Mouse (Mus musculus): ENCODE measurements at regions not wholly inside any gene's neighbourhood (a gene's known extent, or its start where the extent isn't known, plus 50 kb on each side); places are given as distances from the start of the nearest gene placed in this dataset.
A peak's percentile ranks its signal among the peaks of the same experiment; 100 is the strongest.

DNA sequence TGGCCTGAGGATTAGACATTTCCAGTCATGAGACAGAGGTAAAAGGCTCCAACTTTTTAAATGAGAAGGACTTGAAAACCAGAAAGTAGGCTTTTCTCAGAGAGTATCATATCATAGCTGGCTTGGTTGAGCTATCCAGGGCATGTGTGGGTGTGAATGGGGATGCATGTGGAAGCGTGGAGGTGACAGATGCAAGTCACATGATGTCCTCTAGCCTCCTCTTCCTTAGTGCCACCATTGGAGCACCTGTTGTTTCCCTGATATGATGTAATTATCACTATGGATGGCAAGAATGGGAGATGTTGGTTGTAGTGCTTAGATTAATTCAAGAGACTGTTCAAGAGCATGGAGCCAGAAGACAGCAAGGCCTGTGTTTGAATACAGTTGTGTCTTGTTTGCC is 510.0 kb downstream of the Ccdc171 start:
- DNase-seq: no peak

DNA sequence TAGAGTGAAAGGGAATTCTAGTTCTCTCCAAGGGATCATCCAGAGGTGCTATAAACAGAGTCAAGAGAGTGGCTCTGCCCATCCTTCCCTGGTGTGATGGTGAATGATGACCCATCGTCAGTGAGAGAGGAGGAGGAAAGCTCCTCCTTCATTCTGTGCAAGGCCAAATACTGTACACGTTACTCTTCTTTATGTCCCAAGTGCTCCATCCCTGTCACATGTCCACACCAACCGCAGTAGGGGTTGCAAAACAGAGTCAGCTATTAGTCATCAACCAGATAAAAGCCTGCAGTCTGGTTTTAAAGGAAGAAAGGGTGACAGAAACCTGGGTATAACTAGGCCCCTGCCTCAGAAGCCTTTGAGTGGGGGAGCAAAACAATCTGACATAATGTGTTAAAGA is 512.2 kb downstream of the Ccdc171 start:
- DNase-seq: no peak

DNA sequence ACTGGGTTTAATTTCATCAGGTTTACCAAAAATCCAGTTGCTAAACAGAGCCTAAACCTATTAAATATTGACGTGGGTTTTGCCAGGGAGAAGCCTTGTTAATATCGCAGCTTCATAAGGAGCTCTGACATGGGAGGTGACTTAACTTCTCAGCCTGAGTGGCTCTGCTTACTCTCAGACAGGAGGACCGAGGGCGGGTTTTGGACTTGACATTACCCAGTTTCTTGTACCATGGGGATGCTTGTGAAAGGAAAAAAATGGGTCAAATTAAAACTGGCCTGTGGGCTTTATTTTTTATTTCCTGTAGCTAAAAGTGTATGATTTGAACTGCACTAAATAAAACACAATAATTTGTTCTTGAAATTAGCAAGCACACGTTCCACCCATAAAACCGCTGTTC is 524.9 kb downstream of the Ccdc171 start:
- DNase-seq: no peak

DNA sequence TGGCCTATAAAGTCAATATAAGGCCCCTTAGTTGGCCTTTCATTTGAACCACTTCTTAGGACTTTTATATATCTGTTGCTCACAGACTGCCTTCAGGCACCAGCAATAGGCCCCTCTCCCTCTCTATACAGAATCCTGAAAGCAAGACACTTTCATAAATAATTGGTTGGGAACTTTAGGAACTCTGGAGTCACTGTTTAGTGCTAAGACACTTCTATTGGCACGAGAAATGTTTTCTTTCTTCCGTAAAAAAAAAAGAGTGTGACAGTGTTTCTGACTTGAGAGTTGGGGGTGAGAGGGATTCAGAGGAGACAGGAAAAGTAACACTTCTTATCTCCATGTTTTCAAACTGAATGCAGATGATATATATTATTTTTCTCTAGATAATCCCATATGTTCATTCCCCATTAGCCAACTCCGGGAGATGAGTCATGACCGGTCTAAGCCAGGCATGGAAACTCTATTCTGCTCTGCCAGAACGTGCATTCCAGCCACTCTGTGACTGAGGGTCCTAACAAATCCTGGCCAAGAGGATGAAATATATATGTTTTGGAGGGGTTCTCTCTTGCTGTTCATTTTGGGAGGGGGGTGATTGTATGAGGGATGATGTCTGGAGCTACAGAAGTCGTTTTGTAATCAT is 531.6 kb downstream of the Ccdc171 start:
- no peak for DNase-seq

DNA sequence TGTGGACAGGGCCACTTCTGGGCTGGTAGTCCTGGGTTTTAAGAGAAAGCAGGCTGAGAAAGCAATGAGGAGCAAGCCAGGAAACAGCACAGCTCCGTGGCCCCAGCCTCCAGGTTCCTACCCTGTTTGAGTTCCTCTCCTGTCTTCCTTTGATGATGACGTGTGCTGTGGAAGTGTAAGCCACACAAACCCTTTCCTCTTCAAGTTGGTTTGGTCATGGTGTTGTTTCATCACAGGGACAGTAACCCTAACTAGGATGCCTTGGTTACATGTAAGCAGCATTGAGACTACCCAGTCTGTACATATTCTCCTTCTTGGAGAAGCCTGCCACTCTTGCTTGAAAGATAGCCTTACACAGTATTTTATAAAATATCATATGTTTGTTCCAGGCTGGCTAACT is 534.8 kb downstream of the Ccdc171 start:
- no peak for DNase-seq

DNA sequence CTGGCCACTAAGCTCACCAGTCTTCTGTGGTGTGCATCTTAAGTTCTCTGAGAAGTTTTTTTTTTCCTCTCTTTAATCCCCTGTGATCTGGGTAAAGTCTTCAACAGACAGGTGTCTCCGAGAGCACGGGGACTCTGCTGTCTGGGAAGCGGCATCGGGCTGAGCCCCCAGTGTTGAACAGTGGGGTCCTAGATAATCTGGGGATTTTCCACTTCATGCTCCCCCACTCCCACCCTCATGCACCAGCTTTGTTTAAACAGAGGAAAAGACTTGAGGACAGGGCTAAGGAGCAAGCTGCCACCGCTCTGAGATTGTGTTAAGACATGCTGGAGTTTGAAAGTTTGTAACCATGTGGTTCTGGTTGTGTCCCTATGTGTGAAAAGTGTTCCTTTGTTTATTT is 538.4 kb downstream of the Ccdc171 start:
- DNase-seq: no peak

DNA sequence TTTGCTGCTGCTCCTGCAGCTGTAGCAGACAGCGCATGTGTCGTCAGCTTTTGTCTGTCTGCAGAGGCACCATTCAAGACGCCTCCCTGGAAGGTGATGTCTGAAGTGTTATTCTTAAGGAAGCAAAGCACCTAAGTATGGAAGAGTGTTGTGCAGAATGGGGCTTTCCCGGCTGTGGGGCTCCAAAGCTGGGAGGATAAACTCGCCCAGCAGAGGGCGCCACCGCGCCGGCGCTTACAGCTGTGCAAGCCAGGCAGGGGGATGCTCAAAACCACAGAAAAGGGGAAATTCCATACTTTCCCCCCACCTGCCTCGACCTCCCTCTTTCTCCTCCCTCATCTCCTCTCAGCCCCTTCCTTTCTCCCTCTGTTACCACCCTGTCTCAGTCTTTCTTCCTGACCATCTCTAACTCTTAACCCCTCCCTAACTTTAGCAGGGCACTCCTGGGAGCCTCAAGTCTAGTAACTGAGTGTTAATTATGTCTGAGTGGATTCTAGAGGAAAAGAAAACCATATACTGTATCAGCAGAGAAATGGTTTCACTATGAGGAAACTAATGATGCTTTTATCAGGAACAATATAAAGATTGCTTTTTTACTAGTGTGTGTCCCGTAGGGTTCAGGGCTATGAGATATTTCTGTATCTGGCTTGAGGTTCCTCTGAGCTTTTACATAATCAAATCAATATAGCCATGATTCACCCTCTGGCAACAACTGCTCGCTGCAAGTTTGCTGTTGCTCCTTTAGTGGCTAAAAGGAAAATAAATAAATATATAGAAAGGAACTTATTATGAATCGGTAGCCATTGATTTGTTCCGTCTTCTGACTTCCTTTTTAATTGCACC is 539.5 kb downstream of the Ccdc171 start:
- DNase-seq: peak; percentile 65

DNA sequence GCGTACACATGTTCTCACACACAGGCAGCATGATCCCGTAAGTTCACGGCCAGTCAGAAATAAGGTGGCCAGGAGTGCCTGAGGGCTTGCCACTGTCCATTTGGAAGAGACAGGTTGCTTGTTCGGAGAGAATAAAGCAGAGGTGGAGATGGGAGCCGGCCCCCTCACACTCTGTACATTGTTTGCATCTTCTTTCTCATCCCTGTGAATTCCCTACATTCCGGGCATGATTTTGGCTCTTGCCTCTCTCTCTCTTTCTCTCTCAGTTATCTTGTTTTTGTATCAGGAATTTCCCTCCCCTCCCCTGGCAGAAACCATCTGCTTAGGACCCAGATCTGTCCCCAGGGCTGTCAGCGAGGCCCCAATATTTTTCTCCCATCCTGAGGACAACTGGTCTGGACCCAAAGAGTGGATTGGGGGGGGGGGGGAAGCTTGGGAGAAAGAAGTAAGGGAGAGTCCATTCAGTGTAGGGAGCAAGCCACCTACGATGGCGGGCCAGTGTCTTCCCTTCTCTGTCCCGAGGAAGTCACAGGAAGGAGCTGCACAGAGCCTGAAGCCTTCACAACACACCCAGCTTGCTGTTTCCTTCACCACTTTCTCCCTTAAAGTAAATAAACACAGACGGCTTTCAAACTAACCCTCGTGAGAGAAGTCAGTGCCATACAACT is 540.2 kb downstream of the Ccdc171 start:
- no peak for DNase-seq

DNA sequence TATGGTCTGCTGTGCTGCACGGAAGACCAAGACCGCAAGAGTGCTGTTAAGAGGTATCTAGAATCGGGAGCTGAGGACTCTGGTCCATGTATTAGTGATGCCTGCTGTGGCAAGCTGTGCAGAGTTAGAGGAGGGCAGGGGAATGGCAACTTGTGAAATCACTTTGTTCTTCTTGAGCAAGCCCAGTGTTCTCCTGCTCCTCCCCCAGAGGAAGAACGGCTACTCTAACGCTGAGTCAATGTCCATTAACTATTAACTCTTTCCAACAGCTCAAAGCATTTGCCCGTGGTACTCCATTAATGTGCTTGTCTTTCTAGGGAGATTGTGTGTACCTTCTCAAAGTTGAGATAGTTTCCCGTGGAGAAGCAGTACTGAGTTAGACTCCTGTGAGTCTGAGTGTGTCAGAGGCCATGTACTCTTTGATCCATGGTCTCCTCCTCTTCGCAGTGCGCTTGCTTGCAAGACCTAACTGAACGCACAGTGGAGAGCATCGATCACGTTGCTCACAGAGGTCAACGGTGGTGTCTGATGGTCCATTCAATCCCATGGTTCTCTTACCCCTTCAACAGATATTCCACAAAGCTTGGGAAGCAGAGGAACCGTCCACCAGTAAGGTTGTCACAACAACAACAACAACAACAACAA is 542.7 kb downstream of the Ccdc171 start:
- no peak for DNase-seq

DNA sequence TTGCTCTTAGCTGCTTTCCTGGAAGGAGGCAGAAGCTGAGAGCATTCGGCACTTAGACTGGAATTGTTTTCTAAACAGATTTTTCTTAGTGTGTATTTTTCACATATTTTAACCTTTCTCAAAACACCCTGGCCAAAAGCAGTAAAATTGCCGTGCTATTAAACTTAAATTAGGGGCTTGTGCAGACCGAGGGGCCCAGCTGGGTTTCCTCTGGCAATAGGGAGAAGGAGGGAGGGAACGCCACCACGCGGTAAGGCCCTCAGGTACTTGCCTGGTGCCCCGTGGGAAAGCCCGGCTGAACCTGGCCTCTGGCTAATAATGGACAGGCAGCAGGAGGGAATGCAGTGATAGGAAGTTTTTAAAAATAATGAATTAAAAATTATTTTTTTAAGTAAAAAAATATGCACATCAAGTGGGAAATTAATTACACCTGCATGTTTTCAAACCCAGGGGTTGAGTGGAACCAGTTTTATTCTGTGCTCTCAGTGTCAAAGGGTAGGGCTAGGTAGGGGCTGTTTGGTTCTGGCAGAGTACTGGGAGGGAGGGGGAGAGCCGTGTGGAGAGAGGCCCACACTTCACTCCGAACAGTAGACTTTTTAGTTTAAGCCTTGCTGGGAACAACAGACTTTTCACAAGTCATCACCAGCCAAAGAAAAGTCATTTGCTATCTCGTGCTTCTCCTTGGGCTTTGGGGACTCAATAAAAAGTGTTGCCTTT is 543.8 kb downstream of the Ccdc171 start:
- DNase-seq: no peak

DNA sequence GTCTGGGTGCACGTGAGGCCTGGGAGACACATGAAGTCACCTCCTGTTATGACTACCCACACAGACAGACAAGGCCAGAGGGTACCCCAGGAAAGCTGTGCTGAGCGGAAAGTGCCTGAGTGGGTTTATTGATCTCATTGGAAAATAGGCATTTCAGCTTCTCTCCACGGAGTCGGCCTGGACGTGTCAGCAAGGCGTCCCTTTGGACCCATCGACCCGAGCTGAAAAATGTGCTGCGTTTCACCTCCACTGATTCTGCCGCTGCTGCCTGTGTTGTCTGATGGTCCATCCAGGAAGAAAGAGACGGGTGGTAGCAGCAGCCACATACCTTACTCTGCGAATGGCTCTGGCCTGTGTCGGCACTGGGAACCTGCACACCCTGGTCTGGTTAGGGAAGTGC is 544.3 kb downstream of the Ccdc171 start:
- DNase-seq: no peak

DNA sequence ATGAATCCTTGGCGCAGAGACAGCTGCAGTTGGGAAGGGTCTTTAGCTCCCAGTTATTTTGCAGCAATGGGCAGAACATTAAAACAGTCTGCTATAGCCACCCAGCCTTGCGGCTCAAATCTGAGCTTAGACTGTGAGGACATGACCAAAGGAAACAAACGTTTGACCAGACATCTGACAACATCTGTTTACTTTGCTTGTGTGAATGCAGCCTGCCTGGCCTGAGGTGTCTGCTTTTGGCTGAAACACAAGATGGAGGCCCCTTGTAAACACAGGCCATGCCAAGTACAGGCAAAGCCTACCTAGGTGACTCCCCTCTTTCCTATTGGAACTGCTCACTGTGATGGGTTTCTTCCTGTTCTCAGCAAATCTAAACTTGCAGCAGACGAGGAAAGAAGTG is 544.7 kb downstream of the Ccdc171 start:
- no peak for DNase-seq

DNA sequence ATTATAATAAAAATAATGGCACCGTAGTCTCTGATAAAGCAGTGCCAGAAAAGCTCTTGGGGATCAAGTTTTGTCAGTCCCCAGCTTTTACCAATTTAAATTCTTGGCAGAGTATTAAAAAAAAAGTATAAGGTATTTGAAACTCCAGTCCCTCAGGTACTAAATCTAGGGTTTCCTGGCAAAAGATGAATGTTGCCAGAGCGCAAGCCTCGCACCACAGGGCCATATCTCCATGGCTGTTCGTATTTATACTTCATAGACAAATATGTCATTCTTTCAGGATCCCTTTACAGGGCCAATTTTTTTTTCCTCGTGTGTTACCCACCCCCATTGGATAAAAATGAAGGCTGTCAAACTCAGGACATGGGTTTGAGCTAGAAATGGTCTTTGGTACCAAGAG is 546.8 kb downstream of the Ccdc171 start:
- no peak for DNase-seq

DNA sequence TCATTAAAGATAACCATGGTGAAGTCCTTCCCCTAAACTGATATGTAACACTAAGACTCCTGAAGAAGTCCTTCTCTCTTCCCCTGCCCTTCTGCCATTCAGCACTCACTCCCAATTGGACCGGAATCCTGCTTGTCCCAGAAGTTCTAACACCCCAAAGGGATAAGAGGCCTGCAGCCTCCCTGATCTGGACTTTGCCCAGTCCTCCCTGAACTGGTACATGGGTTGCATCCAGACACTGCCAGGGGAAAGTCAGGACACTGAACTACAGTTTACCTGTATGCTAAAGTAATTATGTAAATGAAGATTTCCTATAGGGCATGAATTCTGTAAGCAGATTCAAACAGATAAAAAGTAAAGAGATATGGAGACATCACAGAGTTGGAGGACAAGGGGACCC is 551.2 kb downstream of the Ccdc171 start:
- DNase-seq: no peak

DNA sequence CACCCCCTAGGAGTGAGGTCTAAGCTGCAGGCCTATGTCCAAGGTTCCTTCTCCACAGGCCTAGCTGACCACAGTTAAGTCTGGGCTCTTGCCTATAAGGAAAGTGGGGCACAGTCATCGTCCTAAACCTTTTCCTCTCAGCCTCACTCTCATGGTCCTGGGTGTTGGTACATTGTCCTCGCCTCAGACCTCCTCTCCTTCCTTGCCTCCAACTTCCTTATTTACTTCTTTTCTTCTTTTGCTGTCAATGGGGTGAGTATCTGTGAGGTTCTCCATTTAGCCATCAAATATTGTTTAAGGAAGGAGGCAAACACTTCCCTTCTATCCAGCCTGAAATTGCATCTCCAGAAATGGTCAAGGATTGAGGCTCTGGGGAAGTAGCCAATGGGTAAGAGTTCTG is 554.2 kb downstream of the Ccdc171 start:
- no peak for DNase-seq

DNA sequence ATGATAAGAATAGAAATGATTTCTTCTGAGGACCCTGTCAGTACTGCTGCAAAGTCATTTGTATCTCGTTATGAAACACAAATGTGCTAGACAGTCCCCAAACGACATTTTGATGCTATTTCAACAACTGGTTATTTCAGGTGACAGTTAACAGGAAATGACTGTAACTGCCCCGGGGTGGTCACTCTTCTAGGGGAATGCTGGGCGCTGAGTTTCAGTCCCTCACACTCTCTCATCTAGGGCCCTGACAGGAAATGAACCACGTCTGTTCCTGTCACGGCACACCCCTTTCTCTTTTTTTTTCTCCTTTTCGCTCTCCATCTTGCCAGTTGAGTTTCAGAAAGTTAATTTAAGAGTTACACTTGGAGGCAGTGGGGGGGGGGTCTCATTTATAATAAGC is 556.2 kb downstream of the Ccdc171 start:
- DNase-seq: no peak

DNA sequence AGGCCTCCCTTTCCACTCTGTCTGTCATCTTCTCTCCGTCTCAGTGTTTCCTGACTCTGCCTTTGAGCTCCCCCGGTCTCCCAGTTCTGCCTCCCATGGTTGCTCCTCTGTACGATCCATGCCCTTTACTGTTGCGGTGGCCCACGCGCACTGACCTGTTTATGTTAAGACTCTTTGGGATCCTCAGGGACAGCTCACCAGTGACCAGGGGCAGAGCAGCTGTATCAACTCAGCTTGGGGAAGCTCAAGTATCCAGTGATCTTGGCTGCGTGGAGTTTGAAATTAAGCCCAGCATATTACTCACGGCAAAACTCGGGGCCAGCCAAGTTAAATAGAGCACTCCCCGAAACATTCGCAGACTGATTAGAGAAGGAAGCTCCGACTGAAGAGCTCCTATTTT is 562.8 kb downstream of the Ccdc171 start:
- DNase-seq: peak; percentile 2

DNA sequence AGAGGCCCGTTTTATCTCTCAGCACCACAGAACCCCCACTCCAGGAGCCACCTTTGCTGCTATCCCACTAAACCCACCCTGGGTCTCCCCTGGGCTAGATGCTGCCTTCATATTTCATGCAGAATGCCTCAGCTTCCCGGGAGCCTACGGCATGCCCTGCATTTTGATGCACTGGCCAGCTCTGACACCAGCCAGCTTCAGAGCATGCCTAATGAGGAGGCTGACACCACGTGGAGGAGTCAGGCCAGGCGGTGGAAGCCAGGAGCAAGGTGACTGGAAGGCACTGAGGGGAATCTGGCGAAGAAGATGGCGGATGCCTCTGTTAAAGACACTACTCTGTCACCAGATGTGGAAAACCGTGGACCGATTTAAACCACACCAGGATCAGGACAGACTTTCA is 567.2 kb downstream of the Ccdc171 start:
- no peak for DNase-seq

DNA sequence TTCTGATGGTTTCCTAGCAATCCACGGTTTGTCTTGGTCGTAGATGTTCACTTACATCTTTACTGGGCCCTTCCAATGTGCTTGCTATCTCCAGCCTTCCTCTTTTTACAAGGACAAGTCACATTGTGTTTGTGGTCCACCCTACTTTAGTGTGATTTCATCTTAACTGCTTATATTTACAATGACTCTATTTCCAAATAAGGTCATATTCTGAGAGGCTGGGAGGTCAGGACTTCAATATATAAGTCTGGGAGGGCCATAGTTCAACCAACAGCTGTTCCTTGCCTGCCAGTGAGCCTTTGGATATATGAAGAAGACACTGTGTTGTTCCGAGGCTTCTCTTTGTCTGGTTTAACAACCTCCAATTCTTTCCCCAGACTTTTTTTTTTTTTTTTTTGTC is 569.9 kb downstream of the Ccdc171 start:
- DNase-seq: no peak

DNA sequence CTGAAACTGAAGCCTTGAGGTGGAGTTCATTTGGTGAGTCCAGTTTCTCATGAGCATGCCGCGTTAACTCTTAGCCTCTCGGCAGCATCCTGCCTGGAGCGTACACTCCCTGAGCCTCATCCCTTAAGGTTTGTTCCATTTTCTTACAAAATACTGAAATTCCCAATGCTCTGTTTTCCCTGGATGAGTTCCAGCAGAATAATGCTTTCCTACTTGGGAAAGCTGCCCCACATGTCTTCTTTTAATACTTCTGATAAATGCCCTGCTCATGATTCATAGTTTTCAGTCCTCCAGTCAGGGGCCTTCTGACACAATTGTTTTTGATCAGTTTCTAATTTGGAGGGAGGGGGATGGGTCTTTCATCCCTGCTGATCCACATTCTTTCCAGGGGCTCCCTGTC is 570.7 kb downstream of the Ccdc171 start:
- no peak for DNase-seq

DNA sequence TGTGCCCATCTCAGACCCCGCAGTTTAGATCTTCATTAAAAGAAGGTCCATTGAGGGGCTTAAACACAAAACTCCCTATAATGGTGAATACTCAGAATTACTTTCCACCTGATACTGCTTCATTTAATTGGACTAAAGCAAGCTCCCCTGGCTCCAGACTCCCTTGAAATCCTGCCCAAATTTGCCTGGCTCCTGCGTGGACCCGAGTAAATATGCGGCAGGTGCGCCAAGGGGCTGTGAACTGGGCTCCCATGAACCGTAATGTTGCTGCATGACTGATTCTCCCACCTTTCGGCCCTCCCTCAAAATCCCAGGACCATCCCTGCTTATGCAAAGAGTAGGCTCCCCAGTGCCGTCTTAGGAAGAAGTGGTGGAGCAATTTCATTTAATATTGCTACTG is 573.7 kb downstream of the Ccdc171 start:
- no peak for DNase-seq

DNA sequence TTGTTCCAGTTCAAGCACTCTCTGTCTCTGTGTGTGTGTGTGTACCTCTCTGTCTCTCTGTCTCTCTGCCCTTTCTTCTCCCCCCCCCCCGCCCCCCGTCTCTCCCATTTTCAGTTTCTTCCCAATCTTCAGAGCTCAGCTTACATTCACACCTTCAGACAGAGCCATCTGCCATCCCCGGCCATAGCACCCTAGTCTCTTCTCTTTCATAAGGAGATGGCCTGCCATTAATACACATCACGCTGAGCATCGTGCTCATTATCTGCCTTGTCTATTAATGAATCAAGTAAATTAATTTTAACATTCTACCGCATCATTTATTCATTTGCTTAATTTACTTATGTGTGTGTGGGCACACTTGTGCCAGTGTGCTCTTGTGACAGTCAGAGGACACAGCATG is 573.2 kb downstream of the Bnc2 start:
- no peak for DNase-seq

DNA sequence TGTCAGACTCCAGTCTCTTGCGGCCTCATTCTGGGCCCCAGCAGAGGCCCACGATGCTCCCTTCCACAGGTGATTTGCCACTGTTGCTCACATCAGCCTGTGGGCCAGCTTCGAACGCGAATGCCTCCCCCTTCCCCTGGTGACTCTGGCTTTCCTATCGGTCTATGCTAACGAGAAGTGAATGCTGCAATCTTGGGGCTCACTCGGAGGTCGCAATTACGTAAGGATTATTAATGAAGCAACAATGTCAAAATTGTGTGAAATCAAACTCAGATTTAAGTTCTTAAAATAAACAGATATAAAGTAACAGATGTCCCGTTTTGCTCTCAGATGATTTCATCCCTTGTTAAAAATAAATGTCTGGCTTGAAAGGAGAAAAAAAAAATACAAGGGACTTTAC is 572.3 kb downstream of the Bnc2 start:
- no peak for DNase-seq

Measured in right cerebral cortex, adult 18-20 months (tissue).